Mouse (Mus musculus) Patski (cell line): ENCODE results near the gene Srrm4. TPM values are rescaled to one million over a fixed set of nuclear protein-coding genes. Genes with fewer than 3 reads are reported as not detected.

Experiments used
- ATAC-seq: fragments of 100-300 bp; one replicate; pipeline ENCODE4 v1.8.0; 2021
- CTCF ChIA-PET: fragments of 350-600 bp; sonication (Branson Sonifier 250); formaldehyde crosslinking; loops from one replicate; lab custom pipeline; 2022; ENCODE audit warnings: inconsistent platforms; lab: Charles Lee
- POLR2A ChIA-PET: fragments of 350-600 bp; sonication (Branson Sonifier 250); formaldehyde crosslinking; loops from one replicate; lab custom pipeline; 2022; ENCODE audit warnings: antibody characterized with exemption, inconsistent platforms; lab: Charles Lee
- DNase-seq: peaks from one replicate; pipeline ENCODE4 v3.0.0-alpha.2; 2011; ENCODE audit warnings: low read depth, low spot score
- H3K27me3 ChIP-seq: fragments of 371-371 bp; one replicate; pipeline ENCODE4 v1.5.1; 2021
- CTCF ChIP-seq: fragments of 100-300 bp; IDR thresholded peaks from one replicate; pipeline ENCODE4 v1.5.1; 2021
- in situ Hi-C: fragments of 300-500 bp; cut with MboI; formaldehyde crosslinking; loops from 3 replicates; pipeline ENCODE4 v1.11.1; 2018; ENCODE audit warnings: low pct_unique_long_range_greater_than_20kb, mixed read lengths
- polyA plus RNA-seq: library from polyadenylated mRNA; unstranded; gene quantifications from one replicate; pipeline ENCODE4 v1.2.3, GENCODE M21; 2021

The Srrm4 gene
- polyA plus RNA-seq, 1 experiment from 2014 or later = 1.7 TPM

DNA sequence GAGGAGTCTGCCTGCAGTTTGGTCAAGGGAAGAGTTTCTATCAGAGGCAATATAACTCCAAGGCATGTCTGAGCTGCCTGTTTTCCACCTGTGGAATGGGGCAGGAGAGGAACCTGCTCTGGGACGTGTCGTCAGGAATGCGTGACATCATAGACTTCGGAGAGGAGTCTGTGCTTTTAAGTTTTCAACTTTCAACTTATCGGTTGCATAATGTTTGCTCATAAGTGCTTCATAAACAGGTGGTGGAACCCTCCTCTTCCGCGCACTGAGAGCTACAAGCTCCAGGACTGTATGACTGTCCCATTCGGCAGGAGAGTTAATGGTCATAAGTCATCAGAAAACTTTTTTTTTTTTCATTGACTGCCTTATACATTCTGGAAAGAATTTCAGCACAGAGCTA lies 167.9 kb downstream of the Srrm4 start:
- POLR2A ChIA-PET = interaction anchor here (1.5 kb wide), 1 partner anchor 10 kb away, joined by 5 read pairs; no protein-coding TSS in a partner anchor
- DNase-seq = no peak
- ATAC-seq = no peak
- CTCF ChIA-PET = no interaction called here
- no peak for TF ChIP-seq CTCF
- in situ Hi-C loops = no loop called here
- no peaks in the 10 kb centered on the region for H3K27me3 ChIP-seq

DNA sequence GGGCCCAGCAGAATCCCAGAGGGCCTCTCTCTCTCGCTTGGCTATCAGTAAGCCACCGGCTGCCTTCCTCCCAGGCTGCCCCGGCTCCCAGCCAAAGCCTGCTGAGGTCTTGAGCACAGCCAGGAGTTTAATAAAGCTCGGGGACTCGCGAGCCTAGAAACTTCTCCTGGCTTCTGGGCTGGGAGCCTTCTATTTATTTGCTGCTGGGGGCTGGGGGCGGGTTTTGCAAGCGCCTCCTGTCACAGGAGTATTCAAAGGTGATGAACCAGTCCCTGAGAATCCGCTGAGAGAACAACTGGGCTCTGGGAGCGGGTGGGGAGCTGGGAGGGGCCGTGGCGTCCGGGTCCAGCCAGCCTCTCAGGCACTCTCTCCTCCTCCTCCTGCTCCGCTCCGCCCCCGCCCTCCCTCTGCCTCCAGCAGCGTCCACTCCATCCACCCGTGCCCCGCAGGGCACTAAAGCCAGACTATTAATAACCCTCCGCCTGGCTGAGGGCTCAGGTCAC lies 168.9 kb downstream of the Srrm4 start, which contains the start of gene Hspb8:
TSS of gene Hspb8 (minus strand) at position 166 of the 503 bp plus-strand sequence.
- ATAC-seq = peak; percentile 84
- POLR2A ChIA-PET = interaction anchor here (0.6 to 1.5 kb wide), 2 partner anchors 11 to 1670 kb away, joined by 3 to 5 read pairs; no protein-coding TSS in a partner anchor

DNA sequence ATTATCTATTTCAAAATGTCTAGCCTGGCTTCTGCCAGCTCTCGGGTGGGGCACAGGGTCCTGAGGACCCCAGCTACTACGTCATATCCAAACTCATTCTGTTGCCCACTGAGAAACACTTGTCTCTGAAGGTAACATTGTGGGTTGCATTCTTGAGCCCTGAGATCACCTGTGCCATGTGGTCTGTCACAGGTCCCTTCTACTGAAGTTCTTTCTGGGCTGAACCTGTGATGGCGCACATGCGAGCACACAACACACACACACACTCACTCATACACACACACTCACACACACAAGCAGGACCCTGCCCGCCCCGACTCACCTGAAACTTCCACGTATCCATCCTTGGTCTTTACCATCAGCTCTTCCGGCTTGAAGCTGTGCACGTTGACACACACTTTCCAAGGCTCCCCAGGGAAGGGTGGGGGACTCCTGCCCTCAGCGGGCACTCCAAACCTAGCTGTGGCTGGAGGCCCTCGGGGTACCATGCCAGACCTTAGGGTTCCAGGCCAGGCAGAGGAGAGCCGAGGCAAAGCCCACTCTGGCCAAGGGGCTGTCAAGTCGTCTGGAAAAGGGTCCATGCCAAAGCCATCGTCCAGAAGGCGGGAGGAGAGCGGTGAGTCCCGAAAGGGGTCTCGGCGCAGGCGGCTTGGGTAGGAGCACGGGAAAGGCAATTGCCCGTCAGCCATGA lies 169.7 kb downstream of the Srrm4 start:
- CTCF ChIA-PET = interaction anchor here (1.0 to 1.2 kb wide), 2 partner anchors 9 to 13 kb away, joined by 3 to 4 read pairs; no protein-coding TSS in a partner anchor
- H3K27me3 ChIP-seq = no peaks in the 10 kb centered on the region
- POLR2A ChIA-PET = interaction anchor here (0.6 kb wide), 1 partner anchor 1670 kb away, joined by 3 read pairs; no protein-coding TSS in a partner anchor
- in situ Hi-C loops = no loop called here
- ATAC-seq = no peak
- DNase-seq = no peak
- TF ChIP-seq CTCF = no peak

More for the DNA sequence above, 168.9 kb downstream of the Srrm4 start, which contains the start of gene Hspb8:
- TF ChIP-seq CTCF = no peak
- CTCF ChIA-PET = no interaction called here
- in situ Hi-C loops = no loop called here
- H3K27me3 ChIP-seq = no peaks in the 10 kb centered on the region
- no peak for DNase-seq

DNA sequence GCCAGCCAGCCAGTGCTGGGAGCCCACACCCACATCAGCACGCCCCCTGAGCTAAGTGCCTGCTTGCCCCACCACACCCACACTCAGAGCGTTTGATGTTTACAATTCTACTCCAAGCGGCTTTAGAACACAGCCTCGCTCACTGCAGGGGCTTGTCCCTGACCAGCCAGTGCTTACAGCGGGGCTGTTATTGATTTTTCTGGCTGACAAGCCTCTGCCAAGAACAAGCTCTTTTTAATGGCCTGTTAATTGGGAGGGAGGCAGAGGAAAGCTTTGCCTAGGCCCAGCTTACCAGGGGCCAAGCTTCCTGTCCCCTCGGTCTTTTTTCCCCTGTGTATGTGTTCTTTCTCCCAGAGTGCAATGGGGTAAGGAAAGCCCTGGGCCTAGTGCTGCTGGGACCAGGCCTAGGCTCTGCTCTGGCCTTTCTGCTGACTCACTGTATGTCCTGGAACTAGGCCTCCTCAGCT lies 170.8 kb downstream of the Srrm4 start:
- TF ChIP-seq CTCF = no peak
- ChIA-PET POLR2A (interaction anchor here (0.6 kb wide), 1 partner anchor 25 kb away, joined by 3 read pairs; no protein-coding TSS in a partner anchor), CTCF (interaction anchor here (1.0 to 1.8 kb wide), 3 partner anchors 10 to 12 kb away, joined by 3 to 9 read pairs (median 4); no protein-coding TSS in a partner anchor)
- DNase-seq (no peak), ATAC-seq (no peak)
- H3K27me3 ChIP-seq = no peaks in the 10 kb centered on the region
- in situ Hi-C loops = no loop called here

DNA sequence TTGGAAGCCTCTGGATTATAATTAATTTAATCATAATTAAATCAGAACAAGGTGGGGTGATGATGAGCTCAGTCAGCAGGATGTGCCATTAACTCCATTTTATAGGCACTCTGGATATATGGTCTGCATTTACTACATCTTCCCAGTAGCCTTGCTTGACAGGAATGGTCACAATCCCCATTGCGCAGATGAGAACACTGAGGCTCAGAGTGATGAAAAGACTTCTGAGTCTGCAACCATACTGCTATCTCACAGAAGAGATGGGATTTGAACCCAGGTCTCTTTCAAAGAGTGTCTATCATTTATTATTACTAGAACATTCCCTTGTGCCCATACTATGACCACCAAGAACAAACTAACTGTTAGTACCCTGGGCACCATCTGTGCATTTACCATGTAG lies 171.4 kb downstream of the Srrm4 start:
- ChIA-PET CTCF (interaction anchor here (1.8 kb wide), 1 partner anchor 9 kb away, joined by 9 read pairs; no protein-coding TSS in a partner anchor), POLR2A (no interaction called here)
- ATAC-seq (no peak), DNase-seq (no peak)
- in situ Hi-C loops = no loop called here
- TF ChIP-seq CTCF = no peak
- no peaks in the 10 kb centered on the region for H3K27me3 ChIP-seq

DNA sequence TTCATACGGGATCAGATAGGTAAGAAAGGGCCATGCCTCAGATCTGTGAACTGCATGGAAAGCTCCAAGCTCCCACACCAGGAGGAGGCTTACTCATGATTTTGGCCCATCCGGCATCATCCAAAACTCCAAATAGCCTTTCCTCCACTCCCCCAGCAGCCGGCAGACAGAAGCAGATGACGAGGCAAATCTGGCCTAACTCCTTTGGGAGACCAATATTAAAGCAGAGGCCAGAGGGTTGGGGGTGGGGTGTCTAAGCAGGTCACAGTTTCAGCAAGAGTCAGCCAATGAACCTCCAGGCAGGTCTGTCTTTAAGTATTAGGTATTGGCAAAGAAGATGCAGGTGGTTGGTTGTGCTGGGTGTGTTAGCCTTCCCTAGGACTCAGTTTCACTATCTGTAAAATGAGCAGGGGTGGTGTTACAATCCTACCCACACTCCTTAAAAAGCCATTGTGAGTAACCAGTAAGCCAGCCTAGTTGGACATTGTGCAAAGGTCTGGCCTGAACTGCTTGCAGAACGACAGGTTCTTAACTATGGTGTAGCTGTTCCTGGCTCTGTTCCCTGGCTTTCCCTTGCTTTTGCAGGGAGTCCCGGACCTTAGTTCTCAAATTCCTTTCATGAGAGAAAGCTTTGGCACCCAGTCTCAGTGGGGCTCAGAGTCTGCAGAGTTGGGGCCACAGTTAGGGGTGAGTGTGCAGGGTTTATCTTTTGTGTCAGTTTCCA lies 172.1 kb downstream of the Srrm4 start:
- TF ChIP-seq CTCF = no peak
- in situ Hi-C loops = loop anchor here (5.0 kb wide), 1 partner anchor 33 kb away; no protein-coding TSS in a partner anchor
- H3K27me3 ChIP-seq = no peaks in the 10 kb centered on the region
- DNase-seq = no peak
- CTCF ChIA-PET = interaction anchor here (0.9 to 1.8 kb wide), 2 partner anchors 9 to 10 kb away, joined by 4 to 9 read pairs; no protein-coding TSS in a partner anchor
- POLR2A ChIA-PET = no interaction called here
- no peak for ATAC-seq

DNA sequence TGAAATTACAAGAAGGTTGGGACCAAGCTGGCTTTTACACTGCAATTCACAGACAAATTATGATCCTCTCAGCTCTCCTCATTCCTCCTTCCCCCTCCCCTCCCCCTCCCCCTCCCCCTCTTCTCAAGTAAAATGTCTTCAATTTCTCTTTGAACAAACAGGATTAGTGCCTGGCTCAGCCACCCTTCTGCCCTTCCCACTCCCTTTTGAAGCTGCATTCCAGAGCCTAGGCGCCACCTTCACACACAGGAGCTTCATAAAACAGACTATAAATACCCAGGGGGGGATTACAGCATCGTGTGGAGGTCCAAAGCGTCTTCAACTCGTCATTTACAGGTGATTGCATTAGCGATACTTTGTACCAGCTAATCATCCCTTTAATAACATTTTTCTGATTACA lies 175.4 kb downstream of the Srrm4 start:
- ATAC-seq = no peak
- no peak for TF ChIP-seq CTCF
- in situ Hi-C loops = loop anchor here (5.0 kb wide), 1 partner anchor 36 kb away; no protein-coding TSS in a partner anchor
- ChIA-PET CTCF (no interaction called here), POLR2A (no interaction called here)
- no peak for DNase-seq
- no peaks in the 10 kb centered on the region for H3K27me3 ChIP-seq

DNA sequence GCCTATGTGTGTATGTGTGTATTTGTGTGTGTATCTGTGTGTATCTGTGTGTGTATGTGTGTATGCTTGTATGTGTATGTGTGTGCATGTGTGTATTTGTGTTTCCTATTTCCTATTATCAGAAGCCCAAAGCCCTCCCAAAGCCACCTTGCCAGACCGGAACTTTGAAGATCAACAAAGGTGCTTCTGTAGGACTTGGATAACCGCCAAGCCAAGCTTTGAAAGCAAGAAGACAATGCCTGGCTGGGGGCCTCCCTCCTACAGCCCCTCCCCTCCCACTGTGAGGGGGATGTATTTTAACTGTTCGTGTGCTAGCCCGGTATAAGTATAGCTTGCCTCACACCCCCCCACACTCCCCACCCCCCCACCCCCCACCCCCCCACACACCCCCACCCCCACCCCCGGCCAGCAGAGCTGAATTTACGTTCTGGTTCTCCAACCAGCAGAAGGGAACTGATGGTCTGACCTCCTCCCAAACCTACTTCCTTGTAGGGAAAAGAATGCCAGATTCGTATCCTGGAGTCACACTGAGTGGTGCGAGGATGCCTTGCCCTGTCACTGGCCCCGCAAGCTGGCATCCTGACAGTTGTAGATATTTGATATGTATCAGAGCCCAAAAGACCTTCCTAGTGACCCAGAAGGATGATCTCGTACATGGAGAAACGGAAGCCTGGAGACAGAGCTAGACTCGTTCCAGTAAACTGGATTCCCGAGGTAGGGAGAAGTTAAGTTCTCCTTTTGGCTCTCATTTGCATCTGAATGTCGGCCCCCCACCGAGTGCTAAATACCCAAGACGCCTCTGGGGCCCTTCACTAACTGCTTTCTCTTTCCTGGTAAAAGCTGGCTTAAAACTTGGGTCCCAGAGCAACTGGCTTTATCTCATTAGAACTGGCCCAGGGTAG lies 181.7 kb downstream of the Srrm4 start:
- in situ Hi-C loops = no loop called here
- DNase-seq (no peak), ATAC-seq (peak; percentile 46)
- ChIA-PET POLR2A (no interaction called here), CTCF (interaction anchor here (0.8 to 2.0 kb wide), 2 partner anchors 10 to 11 kb away, joined by 3 to 9 read pairs; no protein-coding TSS in a partner anchor)
- TF ChIP-seq CTCF = no peak
- H3K27me3 ChIP-seq = no peaks in the 10 kb centered on the region

DNA sequence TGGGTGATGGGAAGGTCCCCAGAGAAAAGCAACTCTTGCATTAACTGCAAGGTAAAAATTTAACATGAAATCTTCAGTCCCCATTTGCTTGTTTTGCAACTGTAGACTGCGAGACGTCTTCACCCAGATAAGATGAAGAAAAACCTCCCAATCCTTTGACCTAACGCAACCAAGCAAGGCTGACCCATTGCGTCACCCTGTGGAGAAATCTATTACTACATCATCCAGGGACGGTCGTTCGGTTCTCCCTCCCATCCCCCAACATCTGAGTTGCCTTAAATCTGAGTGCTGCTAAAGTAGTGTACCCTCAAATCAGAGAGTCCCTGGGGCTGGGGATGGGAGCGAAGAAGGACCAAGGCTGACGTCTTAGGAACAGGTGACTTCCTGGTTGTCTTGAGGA lies 182.7 kb downstream of the Srrm4 start:
- no peaks in the 10 kb centered on the region for H3K27me3 ChIP-seq
- in situ Hi-C loops = no loop called here
- no peak for DNase-seq
- no peak for ATAC-seq
- ChIA-PET POLR2A (no interaction called here), CTCF (interaction anchor here (0.8 kb wide), 1 partner anchor 12 kb away, joined by 3 read pairs; no protein-coding TSS in a partner anchor)
- TF ChIP-seq CTCF = no peak
